Mouse (Mus musculus) embryo, embryonic 9.5 days (tissue): ENCODE measurements around the gene Otop3.

ENCODE experiments used
- DNase-seq: peaks from one replicate; pipeline ENCODE4 v3.0.0-alpha.2; 2017; ENCODE audit errors: extremely low spot score

Otop3 gene

DNA sequence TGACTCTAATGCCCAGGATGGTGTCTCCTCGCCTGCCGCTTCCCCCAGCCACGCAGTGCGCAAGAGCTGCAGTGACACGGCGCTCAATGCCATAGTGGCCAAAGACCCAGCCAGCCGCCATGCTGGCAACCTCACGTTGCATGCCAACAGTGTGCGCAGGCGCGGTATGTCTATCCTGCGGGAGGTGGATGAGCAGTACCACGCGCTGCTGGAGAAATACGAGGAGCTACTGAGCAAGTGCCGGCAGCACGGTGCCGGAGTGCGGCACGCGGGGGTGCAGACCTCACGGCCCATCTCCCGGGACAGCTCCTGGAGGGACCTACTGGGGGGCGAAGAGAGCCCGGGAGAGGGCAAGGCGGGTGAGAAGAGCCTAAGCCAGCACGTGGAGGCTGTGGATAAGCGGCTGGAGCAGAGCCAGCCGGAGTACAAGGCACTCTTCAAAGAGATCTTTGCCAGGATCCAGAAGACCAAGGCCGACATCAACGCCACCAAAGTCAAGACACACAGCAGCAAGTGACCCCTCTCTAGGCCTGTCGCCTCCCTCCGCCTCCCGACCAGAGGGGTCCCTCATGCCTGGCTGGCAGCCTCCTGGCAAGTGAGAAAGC, 59.3 kb downstream of the Otop3 start:
- no peak for DNase-seq
